Mouse (Mus musculus) thymus, adult 2 months (tissue): ENCODE measurements around the gene Slc4a8.

Source experiments
- CTCF ChIP-seq: fragments of 200-500 bp; IDR thresholded peaks from 2 replicates; pipeline ENCODE4 v1.5.1; 2012; ENCODE audit warnings: mild to moderate bottlenecking, control low read depth, low read length, moderate library complexity, borderline replicate concordance; ENCODE audit not compliant: control insufficient read depth, poor library complexity, insufficient read depth; ENCODE audit errors: extremely low read depth
- POLR2A ChIP-seq: fragments of 200-500 bp; IDR thresholded peaks from 2 replicates; pipeline ENCODE4 v1.6.1; 2012; ENCODE audit warnings: mild to moderate bottlenecking, low read length, control low read depth, moderate library complexity; ENCODE audit not compliant: control insufficient read depth, poor library complexity, insufficient read depth; ENCODE audit errors: extremely low read depth

DNA sequence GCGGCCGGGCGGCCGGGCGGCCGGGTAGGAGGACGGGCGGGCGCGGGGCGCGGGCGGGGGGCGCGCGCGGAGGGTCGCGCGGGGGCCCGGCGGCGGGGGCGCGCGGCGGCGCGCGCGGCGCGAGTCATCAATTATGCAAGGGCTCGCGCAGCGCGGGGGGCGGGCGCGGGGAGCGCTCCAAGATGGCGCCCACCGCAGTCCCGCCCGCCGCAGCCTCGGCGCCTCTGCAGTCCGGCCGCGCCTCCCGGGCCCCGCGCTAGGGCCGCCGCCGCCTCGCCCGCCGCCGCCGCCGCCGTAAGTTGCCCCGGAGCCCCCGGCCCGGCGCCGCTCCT lies 109.2 kb downstream of the Slc4a8 start:
- TF ChIP-seq CTCF (no peak), POLR2A (no peak)
